Mouse (Mus musculus) liver, adult 2 months (tissue): ENCODE measurements around the gene Gm28729. TPM values are rescaled to one million over a fixed set of nuclear protein-coding genes. Genes with fewer than 3 reads are reported as not detected.

ENCODE experiments used
- DNase-seq: peaks from one replicate; pipeline ENCODE4 v3.0.0-alpha.2; 2011; ENCODE audit warnings: low read depth, low spot score; ENCODE audit errors: extremely low read depth
- H3K27ac ChIP-seq: fragments of 200-500 bp; replicated peaks from 2 replicates; pipeline ENCODE4 v1.5.1; 2012; ENCODE audit warnings: low read depth, mild to moderate bottlenecking, control low read depth, inconsistent platforms, low read length; ENCODE audit not compliant: insufficient read depth
- H3K27me3 ChIP-seq: fragments of 200-500 bp; 2 replicates; pipeline ENCODE4 v1.6.1; 2012; ENCODE audit warnings: mild to moderate bottlenecking, moderate library complexity, low read length, inconsistent platforms; ENCODE audit not compliant: control insufficient read depth, insufficient read depth
- H3K36me3 ChIP-seq: fragments of 200-500 bp; 2 replicates; pipeline ENCODE4 v1.6.1; 2012; ENCODE audit warnings: low read length, inconsistent platforms; ENCODE audit not compliant: control insufficient read depth, insufficient read depth
- H3K4me1 ChIP-seq: fragments of 200-500 bp; 2 replicates; pipeline ENCODE4 v1.6.1; 2011; ENCODE audit warnings: low read length; ENCODE audit not compliant: control insufficient read depth, insufficient read depth
- H3K4me3 ChIP-seq: fragments of 200-500 bp; 2 replicates; pipeline ENCODE4 v1.5.1; 2011; ENCODE audit warnings: low read depth, mild to moderate bottlenecking, control low read depth, low read length, moderate library complexity; ENCODE audit not compliant: insufficient read depth
- H3K79me2 ChIP-seq: fragments of 200-500 bp; 2 replicates; pipeline ENCODE4 v1.6.1; 2012; ENCODE audit warnings: inconsistent platforms, mild to moderate bottlenecking, low read length, moderate library complexity; ENCODE audit not compliant: control insufficient read depth, insufficient read depth
- H3K9ac ChIP-seq: fragments of 200-500 bp; 2 replicates; pipeline ENCODE4 v1.6.1; 2012; ENCODE audit warnings: low read depth, mild to moderate bottlenecking, control low read depth, inconsistent platforms, low read length
- CTCF ChIP-seq: fragments of 200-500 bp; IDR thresholded peaks from 2 replicates; pipeline ENCODE4 v1.5.1; 2011; ENCODE audit warnings: low read depth, low read length, control low read depth
- POLR2A ChIP-seq: fragments of 200-500 bp; IDR thresholded peaks from 2 replicates; pipeline ENCODE4 v1.6.1; 2011; ENCODE audit warnings: low read length, control low read depth; ENCODE audit not compliant: insufficient read depth; ENCODE audit errors: extremely low read depth
- WGBS: fragments of 180-500 bp; shearing (Covaris S2); methylation state at CpG from one replicate; pipeline ENCODE4 v1.1.7; 2018; 5-methylcytosine and 5-hydroxymethylcytosine counted together
- polyA plus RNA-seq: library from polyadenylated mRNA; depleted of rRNA; stranded (reverse); fragments of >200 nt; gene quantifications from 2 replicates; pipeline ENCODE4 v1.2.3, GENCODE M21; 2012
- total RNA-seq: library from RNA; depleted of rRNA; stranded (reverse); fragments of >200 nt; gene quantifications from 2 replicates; pipeline ENCODE4 v1.2.3, GENCODE M21; 2014

Gm28729 gene
- total and polyA plus RNA-seq, 2 experiments = not detected

GRCm38 (mm10) chr9:96516806-96517205 lies 8.3 kb downstream of the Gm28729 start:
- DNase-seq = no peak
- H3K79me2 ChIP-seq = no peaks in the 10 kb centered on the region
- TF ChIP-seq CTCF (no peak), POLR2A (no peak)
- H3K9ac ChIP-seq = no peak overlapping the region
- 68% methylated on average over 3 of the region's 3 CpGs for WGBS
- H3K27me3 ChIP-seq = no peaks in the 10 kb centered on the region; the same call in 1 of the 2 replicates
- H3K27ac ChIP-seq = no peak overlapping the region
- H3K4me1 ChIP-seq = no peaks in the 10 kb centered on the region
- H3K36me3 ChIP-seq = no peaks in the 10 kb centered on the region
- H3K4me3 ChIP-seq = no peak overlapping the region

GRCm38 (mm10) chr9:96515737-96516136 lies 9.3 kb downstream of the Gm28729 start:
- DNase-seq = no peak
- no peak overlapping the region for H3K9ac ChIP-seq
- no peaks in the 10 kb centered on the region for H3K36me3 ChIP-seq
- 88% methylated on average over 5 of the region's 5 CpGs for WGBS
- no peak overlapping the region for H3K27ac ChIP-seq
- H3K4me3 ChIP-seq = no peak overlapping the region
- TF ChIP-seq POLR2A (no peak), CTCF (no peak)
- H3K4me1 ChIP-seq = no peaks in the 10 kb centered on the region
- H3K27me3 ChIP-seq = no peaks in the 10 kb centered on the region; the same call in 1 of the 2 replicates
- H3K79me2 ChIP-seq = no peaks in the 10 kb centered on the region

GRCm38 (mm10) chr9:96514278-96514677 lies 10.8 kb downstream of the Gm28729 start:
- 82% methylated on average over 5 of the region's 5 CpGs for WGBS
- H3K36me3 ChIP-seq = no peaks in the 10 kb centered on the region
- no peak for TF ChIP-seq POLR2A
- no peak overlapping the region for H3K27ac ChIP-seq
- no peaks in the 10 kb centered on the region for H3K4me1 ChIP-seq
- DNase-seq = no peak
- H3K9ac ChIP-seq = no peak overlapping the region
- no peaks in the 10 kb centered on the region for H3K79me2 ChIP-seq
- H3K27me3 ChIP-seq = no peaks in the 10 kb centered on the region; the same call in 1 of the 2 replicates
- H3K4me3 ChIP-seq = no peak overlapping the region

DNA sequence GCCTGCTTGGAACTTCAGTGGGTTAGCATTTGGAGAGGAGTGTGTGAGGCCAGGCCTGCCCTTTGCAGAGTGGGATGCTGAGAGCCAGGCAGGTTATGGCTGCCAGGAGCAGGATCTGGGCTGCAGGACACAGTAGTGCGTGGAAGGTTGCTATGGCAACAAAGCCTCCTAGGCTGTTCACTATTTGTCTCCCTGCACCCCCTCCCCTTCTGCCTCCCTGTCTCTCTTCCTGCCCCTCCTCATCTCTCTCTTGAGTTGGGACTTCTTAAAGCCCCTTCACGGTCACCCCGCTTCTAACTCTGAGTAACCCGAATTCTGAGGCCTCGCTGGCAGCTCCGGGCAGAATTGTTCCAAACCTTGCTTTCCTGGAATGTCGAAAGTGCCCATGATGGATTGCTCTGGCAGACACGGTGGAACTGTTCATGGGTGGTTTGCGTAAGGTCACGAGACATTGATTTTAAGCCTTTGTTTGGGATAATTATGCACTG lies 19.0 kb downstream of the Gm28729 start:
- 51% methylated on average over 10 of the region's 10 CpGs for WGBS
- no peak for DNase-seq
- Histone ChIP-seq H3K4me1 (no peaks in the 10 kb centered on the region), H3K4me3 (no peak overlapping the region), H3K27me3 (no peaks in the 10 kb centered on the region), H3K36me3 (no peaks in the 10 kb centered on the region), H3K27ac (no peak overlapping the region), H3K79me2 (no peaks in the 10 kb centered on the region), H3K9ac (no peak overlapping the region)
- TF ChIP-seq CTCF (no peak), POLR2A (no peak)

- H3K4me1 ChIP-seq = no peaks in the 10 kb centered on the region
- no peak for TF ChIP-seq POLR2A
- no peak for TF ChIP-seq CTCF
- no peaks in the 10 kb centered on the region for H3K27me3 ChIP-seq
- WGBS = 93% methylated on average over 4 of the region's 4 CpGs
- DNase-seq = no peak
- no peaks in the 10 kb centered on the region for H3K36me3 ChIP-seq
- H3K79me2 ChIP-seq = no peaks in the 10 kb centered on the region
- H3K9ac ChIP-seq = no peak overlapping the region
- no peak overlapping the region for H3K27ac ChIP-seq
- H3K4me3 ChIP-seq = no peak overlapping the region
These were observed 19.9 kb downstream of the Gm28729 start for GRCm38 (mm10) chr9:96505156-96505555.

DNA sequence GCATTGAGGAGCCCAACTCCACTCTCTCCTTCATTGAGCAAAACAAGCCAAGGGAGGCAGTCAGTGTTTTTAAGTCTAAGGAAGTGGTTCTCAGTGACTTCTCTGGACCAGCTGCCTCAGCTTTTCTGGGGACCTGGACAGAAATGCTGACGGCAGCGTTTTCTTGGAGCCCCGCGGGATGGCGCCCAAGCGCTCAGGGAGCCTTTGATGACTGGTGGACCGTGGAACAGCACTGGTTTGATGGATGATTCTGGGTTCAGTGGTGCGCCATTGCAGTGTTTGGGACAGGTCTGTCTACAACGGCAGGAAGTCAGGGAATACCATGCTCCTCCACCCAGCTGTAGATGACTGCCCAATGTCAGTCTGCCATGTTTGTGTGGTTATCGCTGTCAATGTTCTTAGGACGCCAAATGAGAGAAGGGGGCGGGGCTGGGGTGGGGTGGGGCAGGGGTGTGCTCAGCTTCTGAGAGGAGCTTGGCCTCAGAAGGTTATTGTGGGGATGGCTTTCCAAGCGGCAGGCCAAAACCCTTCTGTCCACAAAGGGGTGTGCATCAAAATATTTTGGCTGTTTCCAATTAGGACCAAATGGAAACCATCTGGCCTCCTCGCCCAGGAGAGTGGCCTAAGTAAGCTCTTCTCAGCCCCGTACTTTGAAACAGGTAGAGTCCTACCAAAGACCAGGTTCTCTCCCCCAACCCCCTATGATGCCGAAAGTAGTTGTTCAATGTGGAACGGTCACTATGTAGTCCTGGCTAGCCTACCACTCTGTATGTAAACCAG lies 20.8 kb downstream of the Gm28729 start:
- TF ChIP-seq POLR2A (no peak), CTCF (no peak)

More for the DNA sequence above, 20.8 kb downstream of the Gm28729 start:
- WGBS = 92% methylated on average over 17 of the region's 17 CpGs
- no peak overlapping the region for H3K4me3 ChIP-seq
- H3K27ac ChIP-seq = no peak overlapping the region
- no peaks in the 10 kb centered on the region for H3K79me2 ChIP-seq
- H3K27me3 ChIP-seq = no peaks in the 10 kb centered on the region
- DNase-seq = no peak
- no peak overlapping the region for H3K9ac ChIP-seq
- no peaks in the 10 kb centered on the region for H3K4me1 ChIP-seq
- no peaks in the 10 kb centered on the region for H3K36me3 ChIP-seq
